Mouse (Mus musculus) right cerebral cortex, postnatal 14 days (tissue): Measurements from ENCODE around the gene Tmem182.

Source experiments
- DNase-seq: peaks from one replicate; pipeline ENCODE4 v3.0.0; 2022

Gene Tmem182

GRCm38 (mm10) chr1:40800908-40801307, 4.5 kb upstream of the Tmem182 start:
- DNase-seq = no peak

DNA sequence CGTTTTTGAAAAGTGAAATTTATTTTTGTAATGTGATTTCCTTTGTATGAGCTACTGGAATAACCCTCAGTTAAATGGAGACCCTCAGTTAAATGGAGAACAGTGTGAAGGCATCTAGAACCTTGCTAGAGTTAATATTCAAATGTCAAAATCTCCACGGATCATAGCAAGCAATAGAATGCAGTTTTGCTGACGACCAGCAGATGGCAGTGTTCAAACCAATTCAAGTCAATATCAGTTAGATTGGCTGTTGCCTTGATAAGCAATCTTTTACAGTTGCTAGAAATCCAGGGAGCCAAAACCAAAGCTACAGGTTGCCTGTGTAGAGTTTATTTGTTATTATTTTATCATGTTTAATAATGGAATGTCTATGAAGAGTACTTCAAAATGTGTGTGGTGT, 2.6 kb upstream of the Tmem182 start:
- peak; percentile 29 for DNase-seq

DNA sequence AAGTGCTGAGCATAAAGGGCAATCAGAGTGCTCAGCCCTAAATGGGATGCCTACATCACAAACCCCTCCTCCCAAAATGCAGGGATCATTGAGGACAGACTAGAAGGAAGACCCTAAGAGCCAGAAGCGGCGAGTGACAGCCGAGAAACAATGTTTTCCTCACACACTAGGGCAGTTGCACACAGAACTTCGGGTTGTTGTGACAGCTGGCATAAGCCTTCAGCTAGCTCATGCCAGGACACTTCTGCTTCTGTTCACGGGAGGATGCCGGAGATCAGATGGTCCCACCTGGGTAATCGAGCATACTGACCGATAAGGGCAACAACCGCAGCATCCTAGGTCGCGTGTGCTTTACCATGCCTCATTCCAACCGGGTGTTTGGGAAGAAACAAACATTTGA, 1.3 kb upstream of the Tmem182 start:
- no peak for DNase-seq

GRCm38 (mm10) chr1:40805891-40806290, 490 bp downstream of the Tmem182 start:
- no peak for DNase-seq

DNA sequence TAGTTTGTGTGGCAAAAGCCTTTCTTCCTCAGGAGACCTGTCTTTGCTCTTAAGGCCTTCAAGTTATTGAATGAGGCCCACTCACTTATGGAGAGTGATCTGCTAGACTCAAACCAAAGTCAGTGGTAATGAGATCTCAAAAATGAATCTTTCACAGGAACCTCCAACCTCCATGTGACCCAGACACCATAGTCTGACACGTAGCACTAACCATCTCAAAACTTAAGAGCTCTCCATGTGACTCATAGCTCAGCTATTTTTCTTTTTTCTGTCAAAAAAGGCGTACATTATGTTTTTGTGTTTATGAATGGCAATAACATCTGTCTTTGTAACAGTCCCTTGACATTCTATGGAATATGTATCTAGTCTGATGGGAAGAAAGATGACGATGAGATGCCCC, 3.2 kb downstream of the Tmem182 start:
- DNase-seq = no peak

- no peak for DNase-seq
These were observed 9.9 kb downstream of the Tmem182 start for GRCm38 (mm10) chr1:40815071-40815845.

GRCm38 (mm10) chr1:40824517-40824916, 19.1 kb downstream of the Tmem182 start:
- DNase-seq = no peak

GRCm38 (mm10) chr1:40824936-40825335, 19.5 kb downstream of the Tmem182 start:
- DNase-seq = no peak

- DNase-seq = no peak
These were observed 20.4 kb downstream of the Tmem182 start for GRCm38 (mm10) chr1:40825826-40826225.

DNA sequence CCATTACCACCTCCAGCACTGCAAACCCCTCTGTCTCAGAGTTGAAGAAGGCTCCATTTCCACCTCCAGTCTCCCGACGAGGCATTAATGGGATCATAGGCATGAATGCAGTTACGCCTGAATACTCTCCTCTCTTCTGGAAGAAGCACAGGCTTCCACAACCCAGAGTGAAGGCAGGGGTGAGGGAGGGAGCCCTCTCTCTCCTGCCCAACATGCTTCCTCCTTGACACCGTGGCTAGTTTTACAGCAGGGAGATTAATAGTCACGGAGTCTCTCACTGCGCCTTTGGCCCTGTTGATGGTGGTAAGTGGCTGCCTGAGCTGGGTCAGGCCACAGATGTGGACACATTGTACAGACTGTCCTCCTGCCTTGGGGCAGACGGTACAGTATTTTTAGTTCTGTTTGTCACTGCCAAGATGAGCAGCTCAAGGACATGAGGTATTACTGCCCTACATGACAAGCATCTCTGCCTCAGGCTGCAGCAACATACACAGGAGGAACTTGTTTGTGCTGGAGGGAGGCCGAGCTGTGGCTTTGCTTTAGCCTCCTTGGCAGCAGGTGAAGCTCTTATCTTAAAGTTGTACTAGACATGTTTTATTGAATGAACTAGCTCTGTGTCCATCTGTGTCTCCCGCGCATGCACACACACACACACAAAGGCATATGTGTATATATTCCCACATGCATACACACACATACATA, 24.0 kb downstream of the Tmem182 start:
- DNase-seq = no peak

- DNase-seq = no peak
These were observed 25.5 kb downstream of the Tmem182 start for GRCm38 (mm10) chr1:40830712-40831507.

GRCm38 (mm10) chr1:40835468-40835867, 30.1 kb downstream of the Tmem182 start:
- DNase-seq = no peak

GRCm38 (mm10) chr1:40840605-40841004, 35.2 kb downstream of the Tmem182 start:
- DNase-seq = no peak

- DNase-seq = no peak
These were observed 35.8 kb downstream of the Tmem182 start for GRCm38 (mm10) chr1:40841032-40841761.

GRCm38 (mm10) chr1:40844616-40845015, 39.2 kb downstream of the Tmem182 start:
- peak; percentile 58 for DNase-seq

DNA sequence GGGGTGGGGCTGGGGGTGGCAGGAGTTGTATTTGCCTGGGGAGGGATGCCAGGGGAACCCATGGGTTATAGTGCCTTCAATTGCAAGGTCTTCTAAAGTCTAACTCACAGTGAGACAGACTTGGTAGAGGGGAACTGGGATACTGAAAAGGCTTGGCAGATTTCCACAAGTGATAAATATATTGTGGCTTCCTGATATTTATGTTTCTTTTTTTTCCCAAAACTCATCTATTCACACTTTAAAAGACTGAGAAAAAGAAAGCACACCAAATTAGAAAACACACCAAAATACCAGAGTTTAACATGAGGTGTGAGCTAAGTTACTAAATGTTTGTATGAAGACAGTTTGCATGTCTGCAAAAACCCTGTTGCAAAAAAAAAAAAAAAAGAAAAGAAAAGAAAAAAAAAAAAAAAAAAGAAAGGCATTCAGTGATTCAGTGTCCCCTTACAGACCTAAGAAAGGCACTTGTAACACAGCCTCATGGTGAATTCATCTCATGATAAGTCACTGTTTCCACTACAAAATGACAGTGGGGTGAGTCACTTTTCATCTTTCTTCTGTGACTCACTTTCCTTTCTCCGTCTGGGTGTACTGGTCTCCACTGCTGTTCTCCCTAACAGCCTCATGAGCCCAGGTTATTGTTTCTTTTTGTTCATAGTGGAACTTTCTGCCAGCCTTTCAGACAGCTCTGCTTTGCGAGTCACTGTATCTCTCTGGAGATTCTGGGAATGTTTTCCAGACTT, 42.0 kb downstream of the Tmem182 start:
- no peak for DNase-seq

DNA sequence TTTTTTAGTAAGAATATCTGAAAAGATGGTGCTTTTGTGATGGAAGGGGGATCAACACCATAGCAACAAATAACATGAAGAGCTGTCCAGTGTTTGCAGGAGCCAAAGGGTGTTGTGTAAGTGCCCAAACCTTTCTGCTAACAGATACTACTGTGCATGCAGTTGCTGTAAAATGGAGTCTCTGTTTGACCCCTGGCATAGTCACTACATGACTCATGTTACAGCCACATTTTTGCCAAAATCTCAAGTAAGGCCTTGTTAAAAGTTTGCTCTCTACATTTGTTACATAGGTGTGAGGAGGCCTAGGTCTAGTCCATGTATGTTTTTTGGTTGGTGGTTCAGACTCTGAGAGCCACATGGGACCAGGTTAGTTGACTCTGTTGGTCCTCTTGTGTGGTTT, 45.9 kb downstream of the Tmem182 start:
- no peak for DNase-seq

GRCm38 (mm10) chr1:40855268-40855667, 49.9 kb downstream of the Tmem182 start:
- no peak for DNase-seq

GRCm38 (mm10) chr1:40856846-40857636, 51.6 kb downstream of the Tmem182 start:
- no peak for DNase-seq

DNA sequence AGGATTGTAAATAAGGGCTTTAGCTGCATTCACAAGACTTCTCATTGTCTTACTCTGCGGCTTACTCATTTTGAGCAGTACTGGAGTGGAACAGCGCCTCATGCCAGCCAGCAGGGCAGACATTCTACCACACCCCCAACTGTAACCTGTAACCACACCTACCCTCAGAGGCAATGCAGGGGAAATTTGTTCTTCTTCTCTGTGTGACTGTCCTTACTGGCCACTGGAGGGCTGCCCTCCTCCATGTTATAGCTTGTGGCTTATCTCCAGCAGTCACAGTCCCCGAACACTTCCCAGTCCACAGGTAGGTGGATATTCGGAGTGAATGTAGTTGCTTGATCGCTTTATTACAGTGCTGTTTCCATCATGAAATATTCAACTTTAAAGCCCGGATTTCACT, 59.6 kb downstream of the Tmem182 start:
- DNase-seq = no peak

- DNase-seq = no peak
These were observed 61.7 kb downstream of the Tmem182 start for GRCm38 (mm10) chr1:40867106-40867505.
